Mouse (Mus musculus): ENCODE measurements around the gene Sspo. TPM values are rescaled to one million over a fixed set of nuclear protein-coding genes. Genes with fewer than 3 reads are reported as not detected.

The Sspo gene
- polyA plus RNA-seq (2015; fragmentation: Nextera tagmentation; extraction: Ambion mirVana) = 0.14 and 0.36 TPM in 2 replicates

DNA sequence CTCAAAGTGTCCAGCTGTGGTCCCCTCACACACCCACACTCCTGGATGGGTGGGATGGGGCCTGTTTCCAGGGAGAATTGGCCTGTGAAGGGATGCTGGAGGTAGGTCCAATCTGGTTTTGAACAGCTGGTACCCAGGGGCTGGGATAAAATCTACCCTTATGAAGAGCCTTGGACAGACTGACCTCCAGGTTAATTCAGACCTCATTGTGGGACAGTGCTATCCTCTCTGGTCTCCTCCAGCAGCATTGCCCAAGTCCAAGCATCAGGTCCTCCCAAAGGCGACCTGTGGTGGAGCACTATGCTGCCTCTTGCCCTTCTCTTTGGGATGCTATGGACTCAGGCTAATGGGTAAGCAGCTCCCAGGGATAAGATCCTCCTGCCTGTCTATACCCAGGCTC lies at the start of gene Sspo:
Gene Sspo (plus strand): TSS at position 301 of the 400 bp plus-strand sequence.
- ATAC-seq (ENCODE audit: low read depth) = no peak
- no peak within 1 kb of the TSS for H3K4me3 ChIP-seq (ENCODE audit: low read length)
- no peak within 1 kb of the TSS for H3K9ac ChIP-seq (ENCODE audit: low read length)
- H3K4me1 ChIP-seq (replicated peaks; ENCODE audit: control insufficient read depth, insufficient read depth, low read length) = peaks cover 14% of the 10 kb centered on the region
- H3K36me3 ChIP-seq (ENCODE audit: control insufficient read depth, insufficient read depth, low read length) = no peaks in the 10 kb centered on the region
- no peak within 1 kb of the TSS for H3K27ac ChIP-seq (ENCODE audit: low read length)
- H3K4me2 ChIP-seq (ENCODE audit: low read depth, low read length) = no peak within 1 kb of the TSS
- WGBS = 78% methylated on average over 1 of the region's 1 CpGs
- no peaks in the 10 kb centered on the region for H3K27me3 ChIP-seq (ENCODE audit: control insufficient read depth, insufficient read depth, low read depth, low read length)
- no peaks in the 10 kb centered on the region for H3K9me3 ChIP-seq (ENCODE audit: control insufficient read depth, low read length)

DNA sequence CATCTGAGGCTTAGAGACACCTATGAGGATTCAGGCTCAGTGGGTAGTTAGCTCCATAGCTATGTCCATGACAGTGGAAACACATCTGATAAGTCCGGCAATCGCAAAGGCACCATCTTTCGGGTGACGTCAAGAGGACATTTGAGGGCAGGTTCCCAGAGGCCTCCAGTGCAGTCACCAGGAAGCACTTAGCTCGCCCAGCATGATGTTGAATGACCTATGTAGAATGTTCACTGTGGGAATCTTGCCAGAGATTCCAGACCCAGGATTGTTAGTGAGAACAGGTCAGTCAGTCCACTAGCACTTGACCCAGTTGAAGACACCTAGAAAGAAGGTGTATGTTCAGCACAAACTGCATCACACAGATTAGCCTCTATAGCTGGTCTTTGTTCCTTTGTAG lies 48.1 kb upstream of the Sspo start:
- no peak for ATAC-seq (ENCODE audit: low read depth)
- no peak overlapping the region for H3K27ac ChIP-seq (ENCODE audit: low read length)
- no peak overlapping the region for H3K4me2 ChIP-seq (ENCODE audit: low read depth, low read length)
- 91% methylated on average over 5 of the region's 5 CpGs for WGBS
- H3K9ac ChIP-seq (ENCODE audit: low read length) = no peak overlapping the region
- peaks cover 4% of the 10 kb centered on the region for H3K36me3 ChIP-seq (ENCODE audit: control insufficient read depth, insufficient read depth, low read length)
- no peak overlapping the region for H3K4me3 ChIP-seq (ENCODE audit: low read length)
- H3K27me3 ChIP-seq (ENCODE audit: control insufficient read depth, insufficient read depth, low read depth, low read length) = no peaks in the 10 kb centered on the region
- peaks cover 13% of the 10 kb centered on the region for H3K4me1 ChIP-seq (replicated peaks; ENCODE audit: control insufficient read depth, insufficient read depth, low read length)
- H3K9me3 ChIP-seq (ENCODE audit: control insufficient read depth, low read length) = no peaks in the 10 kb centered on the region

DNA sequence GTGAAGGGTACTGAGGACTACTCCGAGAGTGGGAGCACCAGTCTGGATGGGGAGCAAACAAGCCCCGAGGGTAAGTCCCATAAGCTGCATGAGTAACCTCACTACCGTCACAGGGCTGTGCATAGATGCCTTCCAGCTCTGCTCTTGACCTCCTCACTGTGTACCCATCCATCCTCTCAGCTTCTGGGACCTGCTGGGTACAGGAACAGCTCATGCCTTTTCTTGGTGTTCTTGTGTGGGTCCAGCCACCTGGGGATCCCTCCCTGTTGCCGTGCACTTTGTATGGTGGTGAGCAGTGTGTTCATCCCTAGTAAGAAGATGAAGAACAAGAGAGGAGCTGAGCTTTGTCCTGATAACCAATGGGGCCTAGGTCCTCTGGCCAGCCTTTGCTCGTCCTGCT lies 44.0 kb upstream of the Sspo start:
- Histone ChIP-seq H3K27ac (ENCODE audit: low read length) (no peak overlapping the region), H3K27me3 (ENCODE audit: control insufficient read depth, insufficient read depth, low read depth, low read length) (no peaks in the 10 kb centered on the region), H3K4me3 (ENCODE audit: low read length) (no peak overlapping the region), H3K36me3 (ENCODE audit: control insufficient read depth, insufficient read depth, low read length) (peaks cover 29% of the 10 kb centered on the region), H3K4me1 (replicated peaks; ENCODE audit: control insufficient read depth, insufficient read depth, low read length) (no peaks in the 10 kb centered on the region), H3K9ac (ENCODE audit: low read length) (no peak overlapping the region), H3K9me3 (ENCODE audit: control insufficient read depth, low read length) (no peaks in the 10 kb centered on the region), H3K4me2 (ENCODE audit: low read depth, low read length) (no peak overlapping the region)
- no peak for ATAC-seq (ENCODE audit: low read depth)
- 88% methylated on average over 5 of the region's 5 CpGs for WGBS

DNA sequence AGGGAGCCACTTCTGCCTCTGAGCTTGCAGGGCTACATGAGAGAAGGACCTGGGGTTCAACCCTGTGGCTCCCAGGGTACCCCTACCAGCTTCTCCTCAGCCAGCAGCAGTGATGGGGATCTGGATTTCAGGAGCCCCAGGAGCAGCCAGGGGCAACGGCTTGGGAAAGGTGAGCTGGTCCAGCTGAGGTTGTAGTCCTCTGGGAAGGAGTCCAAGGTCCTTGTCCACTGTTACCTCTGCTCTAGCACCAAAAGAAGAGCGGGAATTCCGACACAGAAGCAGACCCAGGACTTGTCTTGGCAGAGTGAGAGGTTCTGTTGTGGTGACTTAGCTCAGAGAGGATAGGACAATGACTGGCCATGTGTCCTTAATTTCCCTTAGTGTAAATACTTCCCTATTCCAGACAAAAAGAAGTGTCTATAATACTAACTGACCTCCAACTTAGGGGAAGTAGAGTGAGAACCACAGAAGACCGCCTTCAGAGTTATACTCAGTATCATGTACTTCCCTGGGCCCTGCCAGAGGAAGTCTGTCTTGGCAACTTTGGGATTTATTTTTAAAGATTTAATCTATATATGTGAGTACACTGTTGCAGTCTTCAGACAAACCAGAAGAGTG lies 38.2 kb upstream of the Sspo start:
- Histone ChIP-seq H3K9me3 (ENCODE audit: control insufficient read depth, low read length) (no peaks in the 10 kb centered on the region), H3K4me1 (replicated peaks; ENCODE audit: control insufficient read depth, insufficient read depth, low read length) (no peaks in the 10 kb centered on the region), H3K4me3 (ENCODE audit: low read length) (no peak overlapping the region), H3K36me3 (ENCODE audit: control insufficient read depth, insufficient read depth, low read length) (peaks cover 61% of the 10 kb centered on the region), H3K9ac (ENCODE audit: low read length) (no peak overlapping the region), H3K4me2 (ENCODE audit: low read depth, low read length) (no peak overlapping the region), H3K27ac (ENCODE audit: low read length) (no peak overlapping the region), H3K27me3 (ENCODE audit: control insufficient read depth, insufficient read depth, low read depth, low read length) (no peaks in the 10 kb centered on the region)
- no peak for ATAC-seq (ENCODE audit: low read depth)
- WGBS = 90% methylated on average over 4 of the region's 4 CpGs

DNA sequence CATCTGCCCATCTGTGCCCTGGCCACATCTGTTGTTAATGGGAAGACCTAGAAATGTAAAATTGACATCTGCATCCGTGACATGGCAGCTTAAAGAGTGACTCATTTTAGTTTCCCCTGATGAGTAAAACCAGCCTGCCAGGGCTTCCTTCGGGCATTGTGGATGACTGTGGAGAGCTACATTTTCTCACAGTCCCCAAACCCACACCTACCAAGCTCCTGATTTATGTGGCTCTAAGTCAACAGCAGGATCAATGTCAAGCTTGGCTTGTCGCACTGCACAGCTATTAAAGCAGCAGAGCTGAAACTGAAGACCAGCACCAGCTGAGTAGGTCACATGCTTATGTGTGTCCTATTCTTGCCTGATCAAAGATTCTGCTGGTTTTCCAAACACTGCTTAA lies 37.5 kb upstream of the Sspo start:
- H3K27me3 ChIP-seq (ENCODE audit: control insufficient read depth, insufficient read depth, low read depth, low read length) = no peaks in the 10 kb centered on the region
- no peak overlapping the region for H3K4me2 ChIP-seq (ENCODE audit: low read depth, low read length)
- H3K36me3 ChIP-seq (ENCODE audit: control insufficient read depth, insufficient read depth, low read length) = peaks cover 57% of the 10 kb centered on the region
- no peaks in the 10 kb centered on the region for H3K4me1 ChIP-seq (replicated peaks; ENCODE audit: control insufficient read depth, insufficient read depth, low read length)
- no peaks in the 10 kb centered on the region for H3K9me3 ChIP-seq (ENCODE audit: control insufficient read depth, low read length)
- H3K9ac ChIP-seq (ENCODE audit: low read length) = no peak overlapping the region
- no peak overlapping the region for H3K27ac ChIP-seq (ENCODE audit: low read length)
- 87% methylated on average over 3 of the region's 3 CpGs for WGBS
- ATAC-seq (ENCODE audit: low read depth) = no peak
- H3K4me3 ChIP-seq (ENCODE audit: low read length) = no peak overlapping the region

DNA sequence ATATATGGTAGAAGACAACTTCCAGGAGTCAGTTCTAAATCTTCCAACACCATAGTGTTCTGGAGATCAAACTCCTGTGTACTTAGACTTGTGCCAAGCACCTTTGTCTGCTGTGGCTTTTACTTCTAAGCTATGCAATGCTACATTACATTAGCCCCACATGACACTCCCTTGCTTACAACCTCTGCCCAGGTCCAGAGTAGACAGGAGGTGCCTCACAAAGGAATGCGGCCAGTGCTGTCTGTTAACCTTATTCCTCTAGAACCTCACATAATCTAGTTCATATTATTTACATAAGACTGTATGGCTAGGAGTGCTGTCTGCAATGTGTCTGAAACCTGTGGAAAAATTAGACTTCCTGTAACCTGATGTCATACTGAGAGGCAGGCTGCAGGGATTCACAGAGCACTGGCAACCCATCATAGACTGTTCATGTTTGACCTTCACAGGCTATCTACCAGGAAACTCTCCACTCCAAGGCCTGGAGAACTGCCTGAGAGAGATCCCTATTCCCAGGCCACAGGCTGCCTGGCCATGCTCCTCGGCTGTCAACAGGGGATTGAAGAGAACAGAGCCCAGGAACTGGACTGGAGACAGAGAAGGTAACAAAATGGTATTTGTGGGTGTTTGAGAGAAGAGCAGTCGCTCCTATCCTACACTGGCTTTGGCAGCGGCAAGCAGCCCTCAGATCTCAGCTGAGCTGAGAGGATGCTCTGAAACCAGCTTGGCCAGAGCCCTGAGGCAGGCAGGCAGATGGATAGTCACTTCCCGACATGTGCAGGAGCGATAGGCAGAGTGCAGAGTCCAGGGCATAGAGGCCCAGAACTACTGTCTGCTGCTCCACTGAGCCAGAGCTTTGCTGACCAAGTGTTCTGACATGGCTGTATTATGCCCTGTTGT lies 36.6 kb upstream of the Sspo start:
- peaks cover 56% of the 10 kb centered on the region for H3K36me3 ChIP-seq (ENCODE audit: control insufficient read depth, insufficient read depth, low read length)
- ATAC-seq (ENCODE audit: low read depth) = no peak
- H3K27ac ChIP-seq (ENCODE audit: low read length) = no peak overlapping the region
- H3K9ac ChIP-seq (ENCODE audit: low read length) = no peak overlapping the region
- no peak overlapping the region for H3K4me2 ChIP-seq (ENCODE audit: low read depth, low read length)
- no peaks in the 10 kb centered on the region for H3K9me3 ChIP-seq (ENCODE audit: control insufficient read depth, low read length)
- WGBS = 92% methylated on average over 6 of the region's 6 CpGs
- H3K4me3 ChIP-seq (ENCODE audit: low read length) = no peak overlapping the region
- no peaks in the 10 kb centered on the region for H3K4me1 ChIP-seq (replicated peaks; ENCODE audit: control insufficient read depth, insufficient read depth, low read length)
- no peaks in the 10 kb centered on the region for H3K27me3 ChIP-seq (ENCODE audit: control insufficient read depth, insufficient read depth, low read depth, low read length)

DNA sequence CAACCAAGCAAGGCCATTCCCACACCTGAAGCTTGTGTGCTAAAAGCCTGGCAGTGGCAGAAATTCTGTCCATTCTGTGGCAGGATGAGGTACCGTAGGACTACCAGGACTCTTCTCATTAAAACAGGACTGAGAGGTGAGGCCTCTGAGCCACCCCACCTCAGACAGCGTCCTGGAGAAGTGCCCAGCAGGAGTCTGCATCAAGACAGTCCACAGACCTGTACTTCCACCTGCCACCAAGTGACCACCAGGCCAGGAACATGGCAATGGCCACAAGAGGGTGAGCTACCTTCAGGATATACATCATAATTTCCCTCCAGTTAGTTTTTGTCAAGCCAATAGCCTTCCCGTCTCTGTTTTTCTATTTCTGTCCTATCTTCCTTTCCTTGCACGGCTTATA lies 35.9 kb upstream of the Sspo start:
- ATAC-seq (ENCODE audit: low read depth) = no peak
- Histone ChIP-seq H3K36me3 (ENCODE audit: control insufficient read depth, insufficient read depth, low read length) (peaks cover 59% of the 10 kb centered on the region), H3K27me3 (ENCODE audit: control insufficient read depth, insufficient read depth, low read depth, low read length) (no peaks in the 10 kb centered on the region), H3K27ac (ENCODE audit: low read length) (no peak overlapping the region), H3K9ac (ENCODE audit: low read length) (no peak overlapping the region), H3K4me3 (ENCODE audit: low read length) (no peak overlapping the region), H3K4me2 (ENCODE audit: low read depth, low read length) (no peak overlapping the region), H3K9me3 (ENCODE audit: control insufficient read depth, low read length) (no peaks in the 10 kb centered on the region), H3K4me1 (replicated peaks; ENCODE audit: control insufficient read depth, insufficient read depth, low read length) (no peaks in the 10 kb centered on the region)
- WGBS = 83% methylated on average over 4 of the region's 4 CpGs

DNA sequence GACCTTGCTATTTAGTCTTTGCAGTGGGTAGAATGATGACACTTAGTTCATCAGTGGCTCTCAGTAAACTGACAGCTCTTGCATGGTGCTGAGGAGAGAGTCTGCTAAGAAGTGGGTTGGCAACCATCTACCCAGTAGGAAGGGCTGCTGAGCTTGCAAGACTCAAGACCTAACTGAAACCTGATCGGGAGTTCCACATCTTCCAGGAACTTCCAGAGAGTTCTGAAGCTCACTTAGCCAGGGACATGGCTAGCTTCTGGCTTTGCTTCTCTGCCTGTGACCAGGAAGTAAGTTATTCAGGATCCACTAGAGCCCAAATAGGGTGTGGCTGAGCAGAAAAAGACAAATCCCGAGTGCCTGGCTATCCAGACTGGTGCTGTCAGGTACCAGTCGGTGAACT lies 35.4 kb upstream of the Sspo start:
- no peaks in the 10 kb centered on the region for H3K4me1 ChIP-seq (replicated peaks; ENCODE audit: control insufficient read depth, insufficient read depth, low read length)
- no peak overlapping the region for H3K27ac ChIP-seq (ENCODE audit: low read length)
- H3K4me2 ChIP-seq (ENCODE audit: low read depth, low read length) = no peak overlapping the region
- 80% methylated on average over 3 of the region's 3 CpGs for WGBS
- H3K36me3 ChIP-seq (ENCODE audit: control insufficient read depth, insufficient read depth, low read length) = peaks cover 59% of the 10 kb centered on the region
- H3K27me3 ChIP-seq (ENCODE audit: control insufficient read depth, insufficient read depth, low read depth, low read length) = no peaks in the 10 kb centered on the region
- ATAC-seq (ENCODE audit: low read depth) = no peak
- no peak overlapping the region for H3K4me3 ChIP-seq (ENCODE audit: low read length)
- no peaks in the 10 kb centered on the region for H3K9me3 ChIP-seq (ENCODE audit: control insufficient read depth, low read length)
- no peak overlapping the region for H3K9ac ChIP-seq (ENCODE audit: low read length)

DNA sequence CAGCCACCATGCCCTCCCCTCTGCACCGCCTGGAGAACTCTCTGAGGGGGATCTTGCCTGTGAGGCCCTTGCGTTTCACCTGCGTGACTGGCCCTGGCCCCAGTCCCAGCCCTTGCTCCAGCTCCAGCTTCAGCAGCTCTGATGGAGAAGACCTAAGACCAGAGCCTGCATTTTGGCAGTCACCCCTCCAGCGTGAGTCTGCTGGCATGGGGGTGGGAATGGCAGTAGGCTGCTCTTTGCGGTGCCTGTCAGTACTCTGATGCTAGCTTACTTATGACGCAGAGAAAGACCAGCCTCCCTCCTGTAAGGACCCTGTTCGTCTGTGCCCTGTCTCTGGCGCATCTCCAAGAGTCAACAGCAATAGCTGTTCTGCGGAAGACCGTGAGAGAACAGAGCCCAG lies 34.9 kb upstream of the Sspo start:
- Histone ChIP-seq H3K27me3 (ENCODE audit: control insufficient read depth, insufficient read depth, low read depth, low read length) (no peaks in the 10 kb centered on the region), H3K4me1 (replicated peaks; ENCODE audit: control insufficient read depth, insufficient read depth, low read length) (no peaks in the 10 kb centered on the region), H3K4me3 (ENCODE audit: low read length) (no peak overlapping the region), H3K9ac (ENCODE audit: low read length) (no peak overlapping the region), H3K4me2 (ENCODE audit: low read depth, low read length) (no peak overlapping the region), H3K36me3 (ENCODE audit: control insufficient read depth, insufficient read depth, low read length) (peaks cover 57% of the 10 kb centered on the region), H3K9me3 (ENCODE audit: control insufficient read depth, low read length) (no peaks in the 10 kb centered on the region), H3K27ac (ENCODE audit: low read length) (no peak overlapping the region)
- no peak for ATAC-seq (ENCODE audit: low read depth)
- 80% methylated on average over 10 of the region's 10 CpGs for WGBS

All from lung, embryonic 16.5 days (tissue).